In genomic region chr1:132335378-132335965, GRCm38 (mm10) we compare ENCODE assay signal across 9 mouse cellular contexts. TPM values are rescaled to one million over a fixed set of nuclear protein-coding genes. Genes with fewer than 3 reads are reported as not detected.
DNase-seq lines count a peak whose midpoint lies in the region; ATAC-seq and TF ChIP-seq lines count a peak whose summit lies in the region.
"Had no signal": no experiment of that assay in that cellular context is flagged by ENCODE, and none has a peak within 500 bp of the region (broad histone marks: within the 10 kb centered on the region; RNA-seq: fewer than 3 reads in every experiment).

No protein-coding gene starts in this region.

- peaks cover 26% of the 10 kb centered on the region for H3K36me3 ChIP-seq in forebrain, embryonic 10.5 days (replicated peaks)
- peaks cover under 1% of the 10 kb centered on the region; the same call in 1 of the 2 replicates for H3K36me3 ChIP-seq in forebrain, embryonic 15.5 days
- peaks cover 22% of the 10 kb centered on the region for H3K36me3 ChIP-seq in embryonic facial prominence, embryonic 10.5 days (replicated peaks)
- H3K36me3 ChIP-seq in kidney, adult 2 months (ENCODE audit: control insufficient read depth, insufficient read depth, low read length), result peaks cover 9% of the 10 kb centered on the region; the same call in 1 of the 2 replicates
- peaks cover 21% of the 10 kb centered on the region for H3K36me3 ChIP-seq in midbrain, embryonic 12.5 days

- no peak for TF ChIP-seq CTCF in kidney, adult 2 months (conservative IDR thresholded peaks at IDR 0.05; ENCODE audit: insufficient read depth, insufficient read length, low read depth, low read length)

- no peak for TF ChIP-seq POLR2A in kidney, adult 2 months (IDR thresholded peaks at IDR 0.05; ENCODE audit: low read depth, low read length)

- peak overlapping the region; percentile 88 for H3K27ac ChIP-seq in forebrain, embryonic 10.5 days
- no peak overlapping the region for H3K27ac ChIP-seq in forebrain, embryonic 15.5 days (replicated peaks)
- peak overlapping the region; percentile 83 for H3K27ac ChIP-seq in embryonic facial prominence, embryonic 10.5 days (replicated peaks)
- peak overlapping the region; percentile 91 for H3K27ac ChIP-seq in kidney, adult 2 months (ENCODE audit: insufficient read depth, low read depth, low read length)
- peak overlapping the region; percentile 94 for H3K27ac ChIP-seq in midbrain, embryonic 12.5 days (replicated peaks)

- no peak overlapping the region for H3K4me2 ChIP-seq in forebrain, embryonic 15.5 days (replicated peaks)
- H3K4me2 ChIP-seq in midbrain, embryonic 12.5 days (replicated peaks), result no peak overlapping the region

- peak overlapping the region; percentile 2; the same call in 1 of the 2 replicates for H3K4me3 ChIP-seq in forebrain, embryonic 10.5 days
- H3K4me3 ChIP-seq in forebrain, embryonic 15.5 days, result no peak overlapping the region
- H3K4me3 ChIP-seq in embryonic facial prominence, embryonic 10.5 days, result no peak overlapping the region
- no peak overlapping the region for H3K4me3 ChIP-seq in kidney, adult 2 months (ENCODE audit: insufficient read depth, low read depth, low read length)
- H3K4me3 ChIP-seq in midbrain, embryonic 12.5 days, result no peak overlapping the region

- no peaks in the 10 kb centered on the region for H3K9me3 ChIP-seq in forebrain, embryonic 10.5 days
- H3K9me3 ChIP-seq in forebrain, embryonic 15.5 days, result no peaks in the 10 kb centered on the region
- H3K9me3 ChIP-seq in embryonic facial prominence, embryonic 10.5 days, result no peaks in the 10 kb centered on the region
- H3K9me3 ChIP-seq in midbrain, embryonic 12.5 days, result no peaks in the 10 kb centered on the region

- WGBS in forebrain, embryonic 10.5 days, result 36% methylated on average over 12 of the region's 12 CpGs
- WGBS in forebrain, embryonic 15.5 days, result 19% methylated on average over 12 of the region's 12 CpGs
- WGBS in embryonic facial prominence, embryonic 10.5 days, result 58% methylated on average over 12 of the region's 12 CpGs
- 9% methylated on average over 12 of the region's 12 CpGs for WGBS in kidney, adult 2 months
- WGBS in midbrain, embryonic 12.5 days, result 30% methylated on average over 12 of the region's 12 CpGs

- no peak overlapping the region for H3K9ac ChIP-seq in forebrain, embryonic 15.5 days (replicated peaks)
- H3K9ac ChIP-seq in midbrain, embryonic 12.5 days (replicated peaks), result 0 out of 2 replicates have a peak overlapping the region, but pooled peaks have one; percentile 17

- ATAC-seq in forebrain, embryonic 15.5 days (replicated peaks), result no peak
- no peak for ATAC-seq in midbrain, embryonic 12.5 days (ENCODE audit: low FRiP score, low read depth)
- no peak for ATAC-seq in erythroid progenitor cell, adult 5-6 weeks (replicated peaks; ENCODE audit: low FRiP score, poor library complexity, severe bottlenecking)

- DNase-seq in forebrain, embryonic 10.5 days (ENCODE audit: extremely low spot score, low spot score), result peak; percentile 68
- peak; percentile 49 for DNase-seq in embryonic facial prominence, embryonic 10.5 days (ENCODE audit: low spot score)
- DNase-seq in kidney, adult 2 months, result peak; percentile 91
- DNase-seq in right cerebral cortex, postnatal 36 days (ENCODE audit: low spot score in 2 of 2), result no peak
- DNase-seq in thymus, postnatal 0 days (ENCODE audit: low spot score), result no peak
- DNase-seq: cerebellum, adult 9-11 months had no signal

- peaks cover 90% of the 10 kb centered on the region for H3K4me1 ChIP-seq in forebrain, embryonic 10.5 days
- peaks cover 38% of the 10 kb centered on the region for H3K4me1 ChIP-seq in forebrain, embryonic 15.5 days
- H3K4me1 ChIP-seq in embryonic facial prominence, embryonic 10.5 days, result peaks cover 76% of the 10 kb centered on the region
- peaks cover 64% of the 10 kb centered on the region for H3K4me1 ChIP-seq in kidney, adult 2 months (ENCODE audit: control insufficient read depth, insufficient read depth, low read length)
- peaks cover 74% of the 10 kb centered on the region for H3K4me1 ChIP-seq in midbrain, embryonic 12.5 days

- no peaks in the 10 kb centered on the region for H3K27me3 ChIP-seq in forebrain, embryonic 10.5 days (ENCODE audit: poor library complexity, severe bottlenecking)
- no peaks in the 10 kb centered on the region for H3K27me3 ChIP-seq in forebrain, embryonic 15.5 days
- no peaks in the 10 kb centered on the region for H3K27me3 ChIP-seq in embryonic facial prominence, embryonic 10.5 days (replicated peaks; ENCODE audit: low read depth, poor library complexity, severe bottlenecking)
- H3K27me3 ChIP-seq in kidney, adult 2 months (replicated peaks; ENCODE audit: control insufficient read depth, insufficient read depth, low read length), result no peaks in the 10 kb centered on the region
- no peaks in the 10 kb centered on the region for H3K27me3 ChIP-seq in midbrain, embryonic 12.5 days

RNA-seq across cellular contexts. Expression of gene Nuak2, which starts 19.5 kb away (rescaled TPM):
- 49.9 TPM in 2 replicates for polyA plus RNA-seq in forebrain, embryonic 10.5 days (2016; fragmentation: Nextera tagmentation; extraction: Ambion mirVana)
- polyA plus RNA-seq in forebrain, embryonic 15.5 days (2015; fragmentation: Nextera tagmentation; extraction: Ambion mirVana), result 15.9 and 16.5 TPM in 2 replicates
- polyA plus RNA-seq in embryonic facial prominence, embryonic 10.5 days (2016; fragmentation: Nextera tagmentation; extraction: Ambion mirVana), result 12.6 and 19.6 TPM in 2 replicates
- 56.1 and 73.7 TPM in 2 replicates for polyA plus RNA-seq in kidney, adult 2 months (2012; rRNA removed)
- 94.9 and 101 TPM in 2 replicates for polyA plus RNA-seq in midbrain, embryonic 12.5 days (2016; fragmentation: Nextera tagmentation; extraction: Ambion mirVana)
- 1.1 and 6.3 TPM in 2 replicates for total RNA-seq in erythroid progenitor cell, adult 5-6 weeks (2015; ENCODE audit: low replicate concordance)
- total RNA-seq in erythroid progenitor cell, adult 5-6 weeks (2017; ENCODE audit: low replicate concordance), result 3.7 TPM in 1 of 2 replicates, not detected in the other
- polyA plus RNA-seq in thymus, postnatal 0 days (2015; fragmentation: Nextera tagmentation; extraction: Ambion mirVana), result 1.7 and 2.2 TPM in 2 replicates

RNA-seq across cellular contexts. Expression of gene Klhdc8a, which starts 37.0 kb away (rescaled TPM):
- polyA plus RNA-seq in forebrain, embryonic 10.5 days (2016; fragmentation: Nextera tagmentation; extraction: Ambion mirVana), result 0.30 and 0.33 TPM in 2 replicates
- 2.4 and 3.1 TPM in 2 replicates for polyA plus RNA-seq in forebrain, embryonic 15.5 days (2015; fragmentation: Nextera tagmentation; extraction: Ambion mirVana)
- polyA plus RNA-seq in embryonic facial prominence, embryonic 10.5 days (2016; fragmentation: Nextera tagmentation; extraction: Ambion mirVana), result 0.46 and 0.58 TPM in 2 replicates
- 15.7 and 17.7 TPM in 2 replicates for polyA plus RNA-seq in kidney, adult 2 months (2012; rRNA removed)
- 5.2 and 5.4 TPM in 2 replicates for polyA plus RNA-seq in midbrain, embryonic 12.5 days (2016; fragmentation: Nextera tagmentation; extraction: Ambion mirVana)
- total RNA-seq in erythroid progenitor cell, adult 5-6 weeks (2015; ENCODE audit: low replicate concordance), result not detected in 2 replicates
- total RNA-seq in erythroid progenitor cell, adult 5-6 weeks (2017; ENCODE audit: low replicate concordance), result not detected in 2 replicates
- polyA plus RNA-seq in thymus, postnatal 0 days (2015; fragmentation: Nextera tagmentation; extraction: Ambion mirVana), result 3.6 and 4.5 TPM in 2 replicates

RNA-seq across cellular contexts. Expression of gene Tmcc2, which starts 55.6 kb away (rescaled TPM):
- 7.9 and 8.8 TPM in 2 replicates for polyA plus RNA-seq in forebrain, embryonic 10.5 days (2016; fragmentation: Nextera tagmentation; extraction: Ambion mirVana)
- 33.1 and 33.3 TPM in 2 replicates for polyA plus RNA-seq in forebrain, embryonic 15.5 days (2015; fragmentation: Nextera tagmentation; extraction: Ambion mirVana)
- 10.2 and 11.7 TPM in 2 replicates for polyA plus RNA-seq in embryonic facial prominence, embryonic 10.5 days (2016; fragmentation: Nextera tagmentation; extraction: Ambion mirVana)
- 6.0 and 6.3 TPM in 2 replicates for polyA plus RNA-seq in kidney, adult 2 months (2012; rRNA removed)
- polyA plus RNA-seq in midbrain, embryonic 12.5 days (2016; fragmentation: Nextera tagmentation; extraction: Ambion mirVana), result 35.4 and 36.8 TPM in 2 replicates
- 212 and 231 TPM in 2 replicates for total RNA-seq in erythroid progenitor cell, adult 5-6 weeks (2015; ENCODE audit: low replicate concordance)
- total RNA-seq in erythroid progenitor cell, adult 5-6 weeks (2017; ENCODE audit: low replicate concordance), result 244 and 297 TPM in 2 replicates
- polyA plus RNA-seq in thymus, postnatal 0 days (2015; fragmentation: Nextera tagmentation; extraction: Ambion mirVana), result 0.74 and 0.86 TPM in 2 replicates

Comparison
In these comparisons a context has a peak if more than half of its experiments do, and no peak if none do; other contexts are left out.
1. DNase-seq: peak in forebrain, embryonic 10.5 days (single experiment), embryonic facial prominence, embryonic 10.5 days (single experiment) and kidney, adult 2 months (single experiment); none in right cerebral cortex, postnatal 36 days (0 of 2) and thymus, postnatal 0 days (single experiment).